Mouse (Mus musculus) adrenal gland, adult 10 weeks (tissue): ENCODE measurements around the gene Pdia3. TPM values are rescaled to one million over a fixed set of nuclear protein-coding genes. Genes with fewer than 3 reads are reported as not detected.

Experiments used
- polyA plus RNA-seq: library from polyadenylated mRNA; stranded (reverse); fragments of 350-450 nt; fragmentation: Illumina TruSeq; extraction: RNeasy Lipid Tissue Mini Kit (QIAGEN cat#74804); gene quantifications from one replicate; pipeline ENCODE4 v1.2.3, GENCODE M21; 2014; ENCODE audit warnings: low read depth, low replicate concordance

Pdia3 gene
- 1,612 TPM for polyA plus RNA-seq

GRCm38 (mm10) chr2:121413387-121414042 lies at the start of gene Pdia3, which contains the start of gene Catsper2:
Pdia3 (plus strand) TSS chr2:121413775.
Catsper2 (minus strand) TSS chr2:121413792.

GRCm38 (mm10) chr2:121386961-121387575 lies 26.5 kb upstream of the Pdia3 start, which contains the start of gene Strc:
Strc (minus strand) TSS chr2:121387168.

GRCm38 (mm10) chr2:121444178-121444577 lies 30.6 kb downstream of the Pdia3 start, which contains the start of gene Ell3:
Ell3 (minus strand) TSS chr2:121444278.

GRCm38 (mm10) chr2:121448739-121449535 lies 35.4 kb downstream of the Pdia3 start, which contains the start of gene Serf2:
Serf2 (plus strand) TSS chr2:121449195.

GRCm38 (mm10) chr2:121452990-121453389 lies 39.4 kb downstream of the Pdia3 start, which contains the start of gene Hypk:
Hypk (plus strand) TSS chr2:121453290.

GRCm38 (mm10) chr2:121456692-121457642 lies 43.4 kb downstream of the Pdia3 start, which contains the start of gene Serinc4:
Serinc4 (minus strand) TSS chr2:121456781.

GRCm38 (mm10) chr2:121473301-121474179 lies 60.0 kb downstream of the Pdia3 start, which contains the start of gene Mfap1b:
Mfap1b (minus strand) TSS chr2:121474067.

Other genes with a start within 250 kb of the Pdia3 start
- 101 TPM for gene Tubgcp4, start 243.1 kb upstream of the Pdia3 start, polyA plus RNA-seq
- gene Zscan29, start 242.7 kb upstream of the Pdia3 start, polyA plus RNA-seq: 31.6 TPM
- 25.2 TPM for gene Trp53bp1, start 142.4 kb upstream of the Pdia3 start, polyA plus RNA-seq
- gene Map1a, start 124.2 kb upstream of the Pdia3 start, polyA plus RNA-seq: 1.2 TPM
- 9.6 TPM for gene Ppip5k1, start 58.4 kb upstream of the Pdia3 start, polyA plus RNA-seq
- 1.8 TPM for gene Ckmt1, start 56.1 kb upstream of the Pdia3 start, polyA plus RNA-seq
- gene Strc, start 26.6 kb upstream of the Pdia3 start, polyA plus RNA-seq: not detected
- gene Catsper2, start within 50 bp of the Pdia3 start, polyA plus RNA-seq: 1.4 TPM
- gene Ell3, start 30.5 kb downstream of the Pdia3 start, polyA plus RNA-seq: 0.82 TPM
- 98.5 TPM for gene Serf2, start 35.4 kb downstream of the Pdia3 start, polyA plus RNA-seq
- gene Hypk, start 39.5 kb downstream of the Pdia3 start, polyA plus RNA-seq: 45.5 TPM
- not detected for gene Serinc4, start 43.0 kb downstream of the Pdia3 start, polyA plus RNA-seq
- 80.1 TPM for gene Mfap1b, start 60.3 kb downstream of the Pdia3 start, polyA plus RNA-seq
- 93.0 TPM for gene Mfap1a, start 92.9 kb downstream of the Pdia3 start, polyA plus RNA-seq
- gene Wdr76, start 92.9 kb downstream of the Pdia3 start, polyA plus RNA-seq: 6.3 TPM